Mouse (Mus musculus) urinary bladder, postnatal 36 days (tissue): ENCODE measurements around the gene Dera.
A peak's percentile ranks its signal among the peaks of the same experiment; 100 is the strongest.
"Not testable (repeated sequence)": the region's sequence is repeated elsewhere in the genome, so short reads cannot be mapped to it uniquely, and the experiment has no call there.

Experiments
- DNase-seq, 2 experiments: peaks; one replicate each; pipeline ENCODE4 v3.0.0; 2022; ENCODE audit warnings: low spot score in 2 of 2, mixed read lengths in 1 of 2

Gene Dera

GRCm38 (mm10) chr6:137754056-137754856 is at the start of gene Dera:
TSS of gene Dera (plus strand) at chr6:137754546.
- DNase-seq = peak; percentile 78 to 89

- no peak for DNase-seq
Observed at GRCm38 (mm10) chr6:137706209-137706608, 48.1 kb upstream of the Dera start.

GRCm38 (mm10) chr6:137708726-137709405 is 45.5 kb upstream of the Dera start:
- DNase-seq = not testable (repeated sequence)

DNA sequence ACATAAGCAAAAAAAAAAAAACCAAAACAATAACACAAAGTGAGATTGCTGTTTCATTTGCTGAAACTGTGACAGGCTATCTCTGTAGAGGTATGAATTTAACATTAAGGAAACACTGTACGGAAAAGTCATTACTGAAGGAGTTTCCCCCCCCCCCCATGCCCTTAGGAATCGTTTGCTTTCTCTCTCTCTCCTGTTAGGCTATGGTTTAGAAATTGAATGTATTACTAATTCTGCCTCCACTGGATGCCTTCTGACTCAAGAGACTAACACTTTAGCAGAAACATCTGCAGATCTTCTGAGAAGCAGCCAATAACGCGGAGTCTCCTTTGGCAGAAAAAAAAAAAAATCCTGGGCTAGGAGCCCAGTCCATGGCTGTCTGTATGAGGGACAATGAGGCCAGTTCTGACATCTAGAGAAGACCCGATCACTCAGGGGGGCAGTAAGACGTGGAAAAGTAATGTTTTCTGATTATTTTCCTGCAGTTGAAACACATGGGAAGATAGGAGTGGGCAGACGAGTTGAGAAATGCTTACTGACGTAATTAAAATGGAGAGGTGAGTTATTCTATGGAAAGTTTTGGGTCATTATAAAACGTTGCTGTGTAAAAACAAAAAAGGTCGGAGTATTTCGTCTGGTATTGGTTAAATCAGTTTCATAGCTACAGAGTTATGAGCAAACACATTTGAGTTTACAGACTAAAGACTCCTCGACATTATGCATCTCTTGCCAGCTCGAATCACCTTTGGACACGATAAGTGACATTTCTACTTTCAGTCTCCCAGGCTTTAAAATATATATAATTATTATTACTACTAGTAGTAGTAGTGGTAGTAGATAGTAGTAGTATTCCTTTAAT is 43.9 kb upstream of the Dera start:
- peak in 1 of 2 experiments; percentile 4 for DNase-seq

GRCm38 (mm10) chr6:137712654-137713309 is 41.6 kb upstream of the Dera start:
- DNase-seq = no peak

DNA sequence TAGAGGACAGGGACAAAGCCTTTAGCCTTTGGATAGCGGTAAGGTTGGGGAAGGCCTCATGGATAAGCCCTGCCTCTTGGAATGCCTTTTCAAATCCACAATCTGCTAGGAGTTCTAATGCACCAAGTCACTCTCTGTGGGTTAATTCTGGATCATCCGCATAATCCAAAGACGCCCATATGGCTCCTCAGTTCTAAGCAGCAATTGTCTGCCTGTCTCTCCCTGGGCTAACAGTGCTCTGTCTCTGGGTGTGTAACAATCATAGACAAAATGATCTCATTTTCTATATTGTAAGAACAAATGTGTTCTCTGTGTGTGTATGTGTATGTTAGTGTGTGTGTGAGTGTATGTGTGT is 41.1 kb upstream of the Dera start:
- no peak for DNase-seq

- no peak for DNase-seq
Observed at GRCm38 (mm10) chr6:137716802-137717201, 37.5 kb upstream of the Dera start.

GRCm38 (mm10) chr6:137722220-137722931 is 32.0 kb upstream of the Dera start:
- DNase-seq = peak in 1 of 2 experiments; percentile 37

DNA sequence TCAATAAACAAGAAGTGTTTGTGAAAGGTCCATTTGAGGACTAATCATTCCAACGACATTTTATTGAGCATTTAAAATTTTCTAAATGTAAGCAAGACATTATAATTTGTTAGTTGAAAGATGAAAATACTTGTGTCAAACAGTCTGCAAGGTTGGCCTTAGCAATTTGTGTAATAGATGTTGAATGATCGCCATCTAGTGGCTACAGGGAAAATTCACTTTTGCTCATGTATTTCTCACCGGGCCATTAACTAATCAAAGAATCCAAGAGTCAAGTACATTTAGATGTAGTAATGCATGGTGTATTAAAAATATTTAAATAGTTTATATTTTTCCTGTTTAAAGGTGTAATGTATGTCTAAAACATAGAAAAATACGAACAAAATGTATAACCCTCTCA is 30.4 kb upstream of the Dera start:
- peak in 1 of 2 experiments; percentile 10 for DNase-seq

- DNase-seq = no peak
Observed at GRCm38 (mm10) chr6:137734460-137734845, 19.9 kb upstream of the Dera start.

DNA sequence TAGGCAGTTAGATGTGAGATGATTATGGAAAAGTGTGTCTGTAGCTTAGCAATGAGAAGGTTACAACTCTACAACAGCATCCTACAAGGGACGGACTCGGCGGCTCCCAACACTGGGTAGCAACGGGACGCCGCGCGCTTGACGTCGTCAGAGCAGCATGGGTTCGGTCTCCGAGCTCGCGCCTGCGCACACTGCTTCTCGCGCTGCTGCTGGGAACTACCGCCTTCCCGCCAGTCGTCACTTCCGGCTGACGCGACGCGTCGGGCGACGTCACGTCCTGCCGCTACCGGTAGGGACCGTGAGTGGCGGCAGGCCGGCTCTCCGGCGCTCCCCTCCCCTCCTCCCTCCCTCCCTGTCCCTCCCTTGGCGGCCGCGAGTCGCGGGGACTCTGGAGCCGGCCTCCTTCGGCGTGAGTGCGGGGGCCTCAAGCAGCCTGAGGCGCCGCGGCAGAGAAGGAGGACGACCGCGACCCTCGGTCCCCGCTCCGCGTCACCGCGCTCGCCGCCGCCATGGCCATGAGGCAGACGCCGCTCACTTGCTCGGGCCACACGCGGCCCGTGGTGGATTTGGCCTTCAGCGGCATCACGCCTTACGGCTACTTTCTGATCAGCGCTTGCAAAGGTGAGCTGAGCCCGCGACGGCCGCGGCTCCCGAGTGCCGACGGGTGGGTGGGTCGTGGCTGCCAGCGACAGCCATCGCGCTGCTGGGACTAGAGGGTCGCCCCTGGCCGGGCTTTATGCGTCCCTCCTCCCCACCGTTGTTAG is 19.3 kb upstream of the Dera start, which contains the start of gene Strap:
Gene Strap, plus strand, starts transcription at position 233 of the 764 bp plus-strand sequence.
- peak; percentile 81 to 92 for DNase-seq

DNA sequence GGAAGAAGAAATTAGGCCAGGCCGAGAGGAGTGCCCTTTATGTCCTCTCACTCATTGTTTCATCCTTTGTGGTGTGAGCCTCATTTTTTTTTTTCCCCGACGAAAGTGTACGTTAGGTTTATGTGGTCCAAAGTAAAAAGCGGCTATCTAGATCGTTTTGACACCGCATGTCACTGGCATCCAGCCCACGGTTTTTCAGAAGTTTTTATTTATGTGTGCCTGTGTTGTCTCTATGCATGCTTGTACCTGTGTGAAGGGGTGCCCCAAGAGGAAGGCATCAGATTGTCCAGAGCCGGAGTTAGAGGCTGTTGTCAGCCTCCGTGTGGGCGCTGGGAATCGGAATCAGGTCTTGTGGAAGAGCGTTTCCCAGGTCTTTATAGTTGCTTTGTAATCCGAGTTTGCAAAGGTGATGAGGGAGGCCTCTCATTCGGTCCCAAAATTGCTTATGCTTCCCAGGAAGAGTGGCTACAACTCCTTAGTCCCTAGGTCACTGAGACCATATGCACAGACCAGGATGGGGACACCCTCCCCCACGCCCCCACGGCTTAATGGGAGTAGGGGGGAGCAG is 18.6 kb upstream of the Dera start:
- no peak for DNase-seq

DNA sequence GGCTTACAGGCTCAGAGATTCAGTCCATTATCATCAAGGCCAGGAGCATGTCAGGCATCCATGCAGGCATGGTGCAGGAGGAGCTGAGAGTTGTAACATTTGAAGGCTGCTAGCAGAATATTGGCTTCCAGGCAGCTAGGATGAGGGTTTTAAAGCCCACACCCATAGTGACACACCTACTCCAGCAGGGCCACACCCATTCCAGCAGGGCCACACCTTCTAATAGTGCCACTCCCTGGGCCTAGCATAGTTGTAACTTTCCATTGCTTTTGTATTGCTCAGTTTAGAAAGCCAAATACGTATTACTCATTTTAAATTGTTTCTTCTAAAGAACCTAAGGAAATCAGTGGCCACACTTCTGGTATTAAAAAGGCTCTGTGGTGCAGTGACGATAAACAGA is 13.4 kb upstream of the Dera start:
- no peak for DNase-seq

DNA sequence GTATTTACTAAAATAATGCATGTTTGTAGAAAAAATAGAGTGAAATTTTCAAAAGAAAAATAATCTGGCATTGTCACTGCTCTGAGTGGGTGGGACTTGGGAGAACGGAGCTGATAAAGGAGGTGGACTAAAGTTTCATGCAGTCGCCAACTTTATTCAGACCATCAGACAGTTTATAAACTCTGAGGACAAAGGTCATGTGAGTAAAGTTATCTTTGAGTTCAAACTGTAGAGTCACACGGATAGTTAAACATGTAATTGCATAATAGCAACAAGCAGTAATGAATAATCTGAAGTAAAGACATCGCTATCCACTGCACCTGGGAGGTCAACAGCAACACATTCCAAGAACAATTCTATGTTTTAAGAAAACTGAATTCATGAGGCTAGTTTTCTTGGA is 9.6 kb upstream of the Dera start:
- DNase-seq = no peak

- DNase-seq = no peak
Observed at GRCm38 (mm10) chr6:137747174-137747928, 7.0 kb upstream of the Dera start.

DNA sequence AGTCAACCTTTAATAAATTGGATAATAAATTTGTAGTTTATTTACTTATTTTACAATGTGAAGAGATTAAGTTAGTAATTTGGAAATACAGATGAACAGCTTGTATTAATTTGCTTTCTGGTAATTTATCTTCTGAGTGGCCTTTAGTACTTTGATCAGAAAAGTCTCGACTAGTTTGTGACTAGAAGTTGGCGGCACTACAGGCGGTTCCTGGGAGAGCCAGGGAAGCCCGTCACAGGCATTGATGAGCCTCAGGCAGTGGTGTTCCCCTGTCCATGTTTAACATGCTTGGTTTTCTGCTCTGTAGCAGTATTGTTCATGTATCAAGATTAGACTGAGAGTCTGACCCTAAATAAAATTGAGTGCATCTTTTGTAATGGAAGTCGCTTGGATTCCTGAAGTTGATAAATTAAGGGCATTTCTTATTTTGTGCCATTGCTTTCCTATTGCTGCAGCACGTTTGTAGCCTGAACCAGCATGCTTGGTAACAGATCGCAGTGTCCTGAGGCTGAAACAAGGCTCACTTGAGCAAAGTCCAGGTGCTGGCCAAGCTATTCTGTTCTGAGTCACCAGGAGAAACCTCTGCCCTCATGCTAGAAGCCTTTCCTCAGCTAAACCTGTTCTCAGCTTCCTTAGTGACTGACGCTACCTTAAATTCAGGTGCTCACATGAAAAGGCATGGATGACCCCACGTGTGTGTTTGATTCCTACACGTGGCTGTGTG is 2.6 kb upstream of the Dera start:
- no peak for DNase-seq

GRCm38 (mm10) chr6:137752275-137752655 is 2.1 kb upstream of the Dera start:
- DNase-seq = no peak

DNA sequence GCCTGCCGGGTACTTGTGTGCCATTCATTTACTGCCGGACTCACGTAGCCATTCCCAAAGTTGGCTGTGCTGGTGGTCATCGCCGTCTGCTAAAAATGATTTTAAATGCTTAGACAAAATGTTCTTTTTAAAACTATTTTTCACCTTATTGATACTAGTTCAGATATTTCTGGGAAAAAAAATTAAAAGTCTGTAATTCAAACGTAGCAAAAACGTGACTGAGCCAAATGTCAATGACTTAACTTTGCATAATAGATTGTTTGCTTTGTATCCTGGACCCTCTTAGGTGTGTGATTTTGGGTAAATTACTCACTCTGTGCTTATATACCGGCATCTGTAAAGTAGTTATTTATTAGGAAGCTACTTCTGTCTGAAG is 499 bp downstream of the Dera start:
- DNase-seq = no peak

DNA sequence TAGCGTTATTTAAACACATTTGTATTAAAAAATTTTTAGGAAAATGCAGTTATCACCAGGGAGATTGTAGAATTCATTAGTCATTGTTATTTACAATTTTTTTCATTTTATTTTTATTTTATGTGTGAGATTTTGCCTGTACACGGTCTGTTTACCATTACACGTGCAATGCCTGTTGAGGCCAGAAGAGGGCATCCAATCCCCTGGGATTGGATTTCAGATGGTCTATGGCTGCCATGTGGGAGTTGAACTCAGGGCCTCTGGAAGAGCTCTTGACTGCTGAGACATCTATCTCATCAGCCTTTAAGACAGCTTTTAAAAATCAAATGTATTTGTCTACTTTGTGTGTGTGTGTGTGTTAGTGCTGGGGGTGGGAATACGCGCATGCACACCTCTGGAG is 2.0 kb downstream of the Dera start:
- DNase-seq = peak in 1 of 2 experiments; percentile 13
